Mouse (Mus musculus): Measurements from ENCODE around the gene Mstn. TPM values are rescaled to one million over a fixed set of nuclear protein-coding genes. Genes with fewer than 3 reads are reported as not detected.
A peak's percentile ranks its signal among the peaks of the same experiment; 100 is the strongest.

Mstn gene
- total RNA-seq, 1 experiment: not detected

- Histone ChIP-seq H3K4me3 (ENCODE audit: insufficient read depth in 1 of 2, low read depth in 1 of 2, low read length in 2 of 2, poor library complexity in 1 of 2, severe bottlenecking in 1 of 2) (no peak within 1 kb of the TSS), H3K9me3 (ENCODE audit: control insufficient read depth, insufficient read depth, low read depth, low read length) (no peaks in the 10 kb centered on the region), H3K27ac (ENCODE audit: insufficient read depth, low read depth, low read length, poor library complexity, severe bottlenecking) (no peak within 1 kb of the TSS), H3K9ac (ENCODE audit: insufficient read depth, low read depth, low read length, poor library complexity, severe bottlenecking) (no peak within 1 kb of the TSS), H3K36me3 (ENCODE audit: control insufficient read depth, insufficient read depth, low read length, poor library complexity, severe bottlenecking) (no peaks in the 10 kb centered on the region), H3K4me1 (ENCODE audit: control insufficient read depth in 2 of 2, insufficient read depth in 2 of 2, low read length in 2 of 2, poor library complexity in 1 of 2) (no peaks in the 10 kb centered on the region)
- DNase-seq (ENCODE audit: low read depth, low spot score): no peak
- in situ Hi-C loops (cut with MboI; ENCODE audit: low sequenced_read_pairs in 2 of 2, unreplicated experiment in 2 of 2): no loop called here
- TF ChIP-seq ZNF384 (IDR thresholded peaks at IDR 0.05; ENCODE audit: low read depth, low read length) (no peak), ZC3H11A (IDR thresholded peaks at IDR 0.05; ENCODE audit: borderline replicate concordance, low read depth, low read length) (no peak), CHD2 (IDR thresholded peaks at IDR 0.05; ENCODE audit: low read depth, low read length) (no peak), HCFC1 (IDR thresholded peaks at IDR 0.05; ENCODE audit: borderline replicate concordance, insufficient read depth, low read length) (no peak)
Observed at GRCm38 (mm10) chr1:53020079-53020478, 41.4 kb upstream of the Mstn start, which contains the start of gene 1700019D03Rik. Gene 1700019D03Rik (minus strand): TSS chr1:53020179.

DNA sequence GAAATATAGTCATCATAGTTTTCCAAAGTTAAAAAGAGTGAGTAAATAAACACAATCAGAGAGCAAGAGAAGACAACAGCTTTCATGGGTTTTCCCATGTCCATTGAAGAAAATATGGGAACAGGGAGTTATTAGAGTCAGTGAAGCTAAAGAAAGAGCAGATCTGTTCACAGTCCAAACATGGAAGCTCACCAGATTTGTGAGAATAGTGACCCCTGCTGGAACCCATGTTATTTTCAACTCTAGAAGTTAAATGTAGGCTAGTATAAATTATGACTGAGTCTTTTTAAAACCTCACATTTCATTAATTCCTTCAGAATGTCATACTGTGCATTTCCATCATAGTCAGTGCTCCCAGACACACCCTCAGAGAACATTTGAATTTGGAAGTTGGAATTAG lies 28.9 kb upstream of the Mstn start:
- TF ChIP-seq ZNF384 (IDR thresholded peaks at IDR 0.05; ENCODE audit: low read depth, low read length) (no peak), MAFK (IDR thresholded peaks at IDR 0.05; ENCODE audit: insufficient read depth, low read depth, low read length) (no peak), ZC3H11A (IDR thresholded peaks at IDR 0.05; ENCODE audit: borderline replicate concordance, low read depth, low read length) (peak; percentile 46; the same call in 1 of the 2 replicates), HCFC1 (IDR thresholded peaks at IDR 0.05; ENCODE audit: borderline replicate concordance, insufficient read depth, low read length) (no peak), CHD2 (IDR thresholded peaks at IDR 0.05; ENCODE audit: low read depth, low read length) (no peak)
- no peak overlapping the region for H3K4me3 ChIP-seq (ENCODE audit: insufficient read depth in 1 of 2, low read depth in 1 of 2, low read length in 2 of 2, poor library complexity in 1 of 2, severe bottlenecking in 1 of 2)

GRCm38 (mm10) chr1:53037443-53037871 lies 24.0 kb upstream of the Mstn start:
- H3K9ac ChIP-seq (ENCODE audit: insufficient read depth, low read depth, low read length, poor library complexity, severe bottlenecking): no peak overlapping the region
- H3K36me3 ChIP-seq (ENCODE audit: control insufficient read depth, insufficient read depth, low read length, poor library complexity, severe bottlenecking): no peaks in the 10 kb centered on the region
- H3K27ac ChIP-seq (ENCODE audit: insufficient read depth, low read depth, low read length, poor library complexity, severe bottlenecking): no peak overlapping the region
- DNase-seq (ENCODE audit: low read depth, low spot score): no peak
- H3K9me3 ChIP-seq (ENCODE audit: control insufficient read depth, insufficient read depth, low read depth, low read length): no peaks in the 10 kb centered on the region
- no peak overlapping the region for H3K4me3 ChIP-seq (ENCODE audit: insufficient read depth in 1 of 2, low read depth in 1 of 2, low read length in 2 of 2, poor library complexity in 1 of 2, severe bottlenecking in 1 of 2)
- in situ Hi-C loops (cut with MboI; ENCODE audit: low sequenced_read_pairs in 2 of 2, unreplicated experiment in 2 of 2): no loop called here
- no peaks in the 10 kb centered on the region for H3K4me1 ChIP-seq (ENCODE audit: control insufficient read depth in 2 of 2, insufficient read depth in 2 of 2, low read length in 2 of 2, poor library complexity in 1 of 2)
- TF ChIP-seq ZNF384 (IDR thresholded peaks at IDR 0.05; ENCODE audit: low read depth, low read length) (no peak), ZC3H11A (IDR thresholded peaks at IDR 0.05; ENCODE audit: borderline replicate concordance, low read depth, low read length) (no peak), HCFC1 (IDR thresholded peaks at IDR 0.05; ENCODE audit: borderline replicate concordance, insufficient read depth, low read length) (no peak), MAFK (IDR thresholded peaks at IDR 0.05; ENCODE audit: insufficient read depth, low read depth, low read length) (no peak), CHD2 (IDR thresholded peaks at IDR 0.05; ENCODE audit: low read depth, low read length) (no peak)

More for the DNA sequence above, 28.9 kb upstream of the Mstn start:
- H3K9me3 ChIP-seq (ENCODE audit: control insufficient read depth, insufficient read depth, low read depth, low read length): no peaks in the 10 kb centered on the region
- H3K36me3 ChIP-seq (ENCODE audit: control insufficient read depth, insufficient read depth, low read length, poor library complexity, severe bottlenecking): no peaks in the 10 kb centered on the region
- H3K27ac ChIP-seq (ENCODE audit: insufficient read depth, low read depth, low read length, poor library complexity, severe bottlenecking): no peak overlapping the region
- H3K9ac ChIP-seq (ENCODE audit: insufficient read depth, low read depth, low read length, poor library complexity, severe bottlenecking): no peak overlapping the region
- DNase-seq (ENCODE audit: low read depth, low spot score): peak; percentile 17
- in situ Hi-C loops (cut with MboI; ENCODE audit: low sequenced_read_pairs in 2 of 2, unreplicated experiment in 2 of 2): no loop called here
- no peaks in the 10 kb centered on the region for H3K4me1 ChIP-seq (ENCODE audit: control insufficient read depth in 2 of 2, insufficient read depth in 2 of 2, low read length in 2 of 2, poor library complexity in 1 of 2)

GRCm38 (mm10) chr1:53049763-53050427 lies 11.5 kb upstream of the Mstn start:
- no peaks in the 10 kb centered on the region for H3K36me3 ChIP-seq (ENCODE audit: control insufficient read depth, insufficient read depth, low read length, poor library complexity, severe bottlenecking)
- no peak for DNase-seq (ENCODE audit: low read depth, low spot score)
- no peaks in the 10 kb centered on the region for H3K4me1 ChIP-seq (ENCODE audit: control insufficient read depth in 2 of 2, insufficient read depth in 2 of 2, low read length in 2 of 2, poor library complexity in 1 of 2)
- no peaks in the 10 kb centered on the region for H3K9me3 ChIP-seq (ENCODE audit: control insufficient read depth, insufficient read depth, low read depth, low read length)
- TF ChIP-seq MAFK (IDR thresholded peaks at IDR 0.05; ENCODE audit: insufficient read depth, low read depth, low read length) (no peak), CHD2 (IDR thresholded peaks at IDR 0.05; ENCODE audit: low read depth, low read length) (no peak), HCFC1 (IDR thresholded peaks at IDR 0.05; ENCODE audit: borderline replicate concordance, insufficient read depth, low read length) (no peak), ZC3H11A (IDR thresholded peaks at IDR 0.05; ENCODE audit: borderline replicate concordance, low read depth, low read length) (no peak), ZNF384 (IDR thresholded peaks at IDR 0.05; ENCODE audit: low read depth, low read length) (no peak)
- H3K27ac ChIP-seq (ENCODE audit: insufficient read depth, low read depth, low read length, poor library complexity, severe bottlenecking): no peak overlapping the region
- in situ Hi-C loops (cut with MboI; ENCODE audit: low sequenced_read_pairs in 2 of 2, unreplicated experiment in 2 of 2): no loop called here
- H3K9ac ChIP-seq (ENCODE audit: insufficient read depth, low read depth, low read length, poor library complexity, severe bottlenecking): no peak overlapping the region
- H3K4me3 ChIP-seq (ENCODE audit: insufficient read depth in 1 of 2, low read depth in 1 of 2, low read length in 2 of 2, poor library complexity in 1 of 2, severe bottlenecking in 1 of 2): no peak overlapping the region
